In the genomic region with DNA sequence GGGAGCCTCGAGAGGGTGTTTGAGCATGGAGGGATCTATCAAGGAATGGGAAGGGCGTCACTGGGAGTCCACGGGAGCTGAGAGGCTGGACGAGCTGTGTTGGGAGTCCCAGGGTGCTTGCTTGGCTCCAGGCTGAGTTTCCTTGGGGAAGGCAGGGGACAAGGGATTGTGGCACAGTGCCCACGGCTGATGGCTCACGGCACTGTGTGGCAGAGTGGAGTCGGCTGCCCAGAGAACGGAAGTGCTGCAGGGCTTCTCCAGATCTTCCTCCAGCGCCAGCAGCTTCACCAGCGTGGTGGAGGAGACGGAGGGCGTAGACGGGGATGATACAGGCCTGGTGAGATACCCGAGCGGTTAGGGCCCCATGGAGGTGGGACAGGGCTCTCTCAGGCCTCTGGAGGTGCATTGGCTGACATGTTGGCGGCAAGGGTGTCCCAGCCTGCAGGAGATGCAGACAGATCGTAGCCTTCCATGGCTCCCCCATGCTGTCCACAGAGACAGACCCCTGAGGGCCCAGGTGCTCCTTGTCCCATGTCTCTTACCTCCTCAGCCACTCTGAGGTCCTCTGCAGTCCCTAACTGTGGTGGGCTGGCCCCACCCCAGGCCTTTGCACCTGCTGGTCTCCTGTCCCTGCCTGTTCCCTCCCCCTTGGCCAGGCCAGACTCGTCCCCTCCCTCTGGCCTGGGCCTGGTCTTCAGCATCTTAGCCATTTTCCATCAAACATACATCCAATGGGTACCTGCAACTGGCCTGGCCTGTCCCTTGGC, we compare ENCODE assay signal across 8 mouse cellular contexts.
DNase-seq lines count a peak whose midpoint lies in the region; ATAC-seq and TF ChIP-seq lines count a peak whose summit lies in the region.

No protein-coding gene starts in this region.

- peak overlapping the region; percentile 31; the same call in 1 of the 2 replicates for H3K4me2 ChIP-seq in embryonic facial prominence, embryonic 12.5 days (replicated peaks)

- no peak for TF ChIP-seq CTCF in E14TG2a.4 (conservative IDR thresholded peaks at IDR 0.05; ENCODE audit: low read length)

- WGBS in embryonic facial prominence, embryonic 12.5 days = 79% methylated on average over 18 of the region's 18 CpGs
- 81% methylated on average over 18 of the region's 18 CpGs for WGBS in midbrain, embryonic 10.5 days

- peaks cover 27% of the 10 kb centered on the region for H3K27me3 ChIP-seq in E14TG2a.4 (ENCODE audit: insufficient read depth, low read length)
- H3K27me3 ChIP-seq in embryonic facial prominence, embryonic 12.5 days = peaks cover 62% of the 10 kb centered on the region
- H3K27me3 ChIP-seq in midbrain, embryonic 10.5 days (ENCODE audit: low read depth, poor library complexity, severe bottlenecking) = peaks cover 73% of the 10 kb centered on the region

- peaks cover 22% of the 10 kb centered on the region for H3K36me3 ChIP-seq in E14TG2a.4 (ENCODE audit: insufficient read depth, low read length)
- H3K36me3 ChIP-seq in embryonic facial prominence, embryonic 12.5 days = no peaks in the 10 kb centered on the region
- H3K36me3 ChIP-seq in midbrain, embryonic 10.5 days = no peaks in the 10 kb centered on the region

- no peak overlapping the region for H3K27ac ChIP-seq in embryonic facial prominence, embryonic 12.5 days
- peak overlapping the region; percentile 77 for H3K27ac ChIP-seq in midbrain, embryonic 10.5 days (replicated peaks)

- H3K9ac ChIP-seq in embryonic facial prominence, embryonic 12.5 days = no peak overlapping the region

- ATAC-seq in cerebellum, adult (ENCODE audit: insufficient number of reproducible peaks, low FRiP score, low TSS enrichment) = no peak
- no peak for ATAC-seq in embryonic facial prominence, embryonic 12.5 days (ENCODE audit: insufficient number of reproducible peaks, insufficient read depth, low FRiP score, low TSS enrichment)
- no peak for ATAC-seq in erythroid progenitor cell, adult 5-6 weeks (replicated peaks; ENCODE audit: low FRiP score, poor library complexity, severe bottlenecking)

- peaks cover 89% of the 10 kb centered on the region for H3K4me1 ChIP-seq in E14TG2a.4 (replicated peaks; ENCODE audit: low read depth, low read length)
- peaks cover 32% of the 10 kb centered on the region for H3K4me1 ChIP-seq in embryonic facial prominence, embryonic 12.5 days
- H3K4me1 ChIP-seq in midbrain, embryonic 10.5 days = peaks cover 70% of the 10 kb centered on the region

- peak overlapping the region; percentile 78 for H3K4me3 ChIP-seq in E14TG2a.4 (replicated peaks; ENCODE audit: low read length)
- no peak overlapping the region for H3K4me3 ChIP-seq in embryonic facial prominence, embryonic 12.5 days
- H3K4me3 ChIP-seq in midbrain, embryonic 10.5 days = peak overlapping the region; percentile 63; the same call in 1 of the 2 replicates

- DNase-seq in cerebellum, adult 11-12 months = peak; percentile 80
- no peak for DNase-seq in midbrain, embryonic 10.5 days (ENCODE audit: low spot score)
- DNase-seq in lung, adult 18-20 months = no peak
- no peak for DNase-seq in embryo, embryonic 9.5 days (ENCODE audit: extremely low spot score)

- no peaks in the 10 kb centered on the region for H3K9me3 ChIP-seq in E14TG2a.4 (ENCODE audit: low read length)
- no peaks in the 10 kb centered on the region for H3K9me3 ChIP-seq in embryonic facial prominence, embryonic 12.5 days
- H3K9me3 ChIP-seq in midbrain, embryonic 10.5 days (replicated peaks) = no peaks in the 10 kb centered on the region
